Mouse (Mus musculus) frontal cortex, postnatal 14 days (tissue): Measurements from ENCODE around the gene Atp5j.

Source experiments
- DNase-seq, 2 experiments: peaks; one replicate each; pipeline ENCODE4 v3.0.0; 2022; ENCODE audit warnings: low spot score in 2 of 2

Gene Atp5j

GRCm38 (mm10) chr16:84807874-84808273 lies 27.6 kb downstream of the Atp5j start:
- no peak for DNase-seq

- no peak for DNase-seq
These were observed 29.2 kb downstream of the Atp5j start for GRCm38 (mm10) chr16:84806175-84806574.

GRCm38 (mm10) chr16:84804866-84805265 lies 30.6 kb downstream of the Atp5j start:
- DNase-seq = no peak

- no peak for DNase-seq
These were observed 33.2 kb downstream of the Atp5j start for GRCm38 (mm10) chr16:84802217-84802616.

- DNase-seq = no peak
These were observed 35.4 kb downstream of the Atp5j start for GRCm38 (mm10) chr16:84800038-84800437.

- no peak for DNase-seq
These were observed 38.7 kb downstream of the Atp5j start for GRCm38 (mm10) chr16:84796678-84797077.

- DNase-seq = no peak
These were observed 40.1 kb downstream of the Atp5j start for GRCm38 (mm10) chr16:84795337-84795736.

- no peak for DNase-seq
These were observed 42.0 kb downstream of the Atp5j start for GRCm38 (mm10) chr16:84793401-84793800.

GRCm38 (mm10) chr16:84790595-84791165 lies 44.7 kb downstream of the Atp5j start:
- DNase-seq = no peak

GRCm38 (mm10) chr16:84784966-84785365 lies 50.5 kb downstream of the Atp5j start:
- no peak for DNase-seq

GRCm38 (mm10) chr16:84783279-84783678 lies 52.1 kb downstream of the Atp5j start:
- no peak for DNase-seq

- DNase-seq = no peak
These were observed 55.7 kb downstream of the Atp5j start for GRCm38 (mm10) chr16:84779718-84780117.

- DNase-seq = no peak
These were observed 56.4 kb downstream of the Atp5j start for GRCm38 (mm10) chr16:84778861-84779630.

- DNase-seq = no peak
These were observed 57.0 kb downstream of the Atp5j start for GRCm38 (mm10) chr16:84778431-84778830.
